Mouse (Mus musculus) C2C12 (cell line): Measurements from ENCODE around the gene Tinag. TPM values are rescaled to one million over a fixed set of nuclear protein-coding genes. Genes with fewer than 3 reads are reported as not detected.

Experiments
- H3K27me3 ChIP-seq: one replicate; pipeline ENCODE4 v1.6.1; 2011; ENCODE audit not compliant: control insufficient read depth, insufficient read depth, insufficient read length
- H3K36me3 ChIP-seq: one replicate; pipeline ENCODE4 v1.6.1; 2011; ENCODE audit not compliant: control insufficient read depth, insufficient read depth
- H3K4me3 ChIP-seq: one replicate; pipeline ENCODE4 v1.5.1; 2011; ENCODE audit warnings: mild to moderate bottlenecking, control low read depth; ENCODE audit not compliant: poor library complexity, insufficient read depth, severe bottlenecking
- H3K79me2 ChIP-seq: one replicate; pipeline ENCODE4 v1.6.1; 2011; ENCODE audit not compliant: control insufficient read depth, insufficient read depth
- H3K79me3 ChIP-seq: one replicate; pipeline ENCODE4 v1.6.1; 2011; ENCODE audit warnings: low read depth, control low read depth
- H3ac ChIP-seq: one replicate; pipeline ENCODE3; 2011; ENCODE audit warnings: low read depth; ENCODE audit not compliant: control insufficient read depth, insufficient read length
- CEBPB ChIP-seq: IDR thresholded peaks from one replicate; pipeline ENCODE4 v1.6.1; 2011; ENCODE audit warnings: low read depth, mild to moderate bottlenecking, control low read depth, moderate library complexity
- CTCF ChIP-seq: IDR thresholded peaks from one replicate; pipeline ENCODE4 v1.5.1; 2011; ENCODE audit not compliant: control insufficient read depth, insufficient read depth, insufficient read length
- FOSL1 ChIP-seq: IDR thresholded peaks from one replicate; pipeline ENCODE4 v1.8.0; 2011; ENCODE audit warnings: mild to moderate bottlenecking, low read length; ENCODE audit not compliant: poor library complexity, insufficient read depth, severe bottlenecking
- MAX ChIP-seq: IDR thresholded peaks from one replicate; pipeline ENCODE4 v1.6.1; 2011; ENCODE audit warnings: mild to moderate bottlenecking, control low read depth
- MYOD1 ChIP-seq: IDR thresholded peaks from one replicate; pipeline ENCODE4 v1.6.1; 2011; ENCODE audit warnings: low read depth; ENCODE audit not compliant: control insufficient read depth, insufficient read length
- MYOG ChIP-seq: IDR thresholded peaks from one replicate; pipeline ENCODE4 v1.6.1; 2011; ENCODE audit not compliant: control insufficient read depth, insufficient read length; ENCODE audit errors: extremely low read depth
- USF1 ChIP-seq: IDR thresholded peaks from one replicate; pipeline ENCODE4 v1.6.1; 2011; ENCODE audit warnings: low read depth, mild to moderate bottlenecking, control low read depth, moderate library complexity
- polyA plus RNA-seq: library from polyadenylated mRNA; unstranded; fragments of >200 nt; fragmentation: generic; extraction: Trizol; gene quantifications from one replicate; pipeline ENCODE4 v1.2.1, GENCODE M21; 2012; ENCODE audit warnings: missing spikeins

Gene Tinag
- polyA plus RNA-seq, 1 experiment: not detected

DNA sequence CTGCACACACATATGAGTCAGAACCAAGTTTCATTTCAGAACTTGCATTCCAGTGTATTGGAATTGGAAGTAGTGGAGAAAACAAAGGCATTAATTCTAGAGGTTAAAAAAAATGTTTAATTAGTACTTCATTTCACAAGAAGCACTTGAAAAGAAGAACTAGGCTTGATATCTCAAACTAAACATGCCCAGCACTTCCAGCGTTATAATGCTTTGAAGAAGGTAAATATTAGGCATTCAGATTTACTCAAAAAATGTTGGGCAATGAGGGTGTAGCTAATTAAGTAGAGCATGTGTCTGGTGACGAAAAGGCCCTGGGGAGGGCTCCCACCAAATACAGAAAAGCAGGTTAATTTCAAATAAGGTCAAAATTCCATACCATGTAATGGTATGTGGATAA, 4.1 kb upstream of the Tinag start:
- Histone ChIP-seq H3K4me3 (no peak overlapping the region), H3K27me3 (no peaks in the 10 kb centered on the region), H3K79me2 (no peaks in the 10 kb centered on the region), H3K36me3 (no peaks in the 10 kb centered on the region), H3ac (no peak overlapping the region), H3K79me3 (no peaks in the 10 kb centered on the region)
- no peak for TF ChIP-seq MYOG
- TF ChIP-seq MAX: no peak
- no peak for TF ChIP-seq CEBPB
- no peak for TF ChIP-seq USF1
- TF ChIP-seq MYOD1: no peak
- TF ChIP-seq FOSL1: no peak
- TF ChIP-seq CTCF: no peak

DNA sequence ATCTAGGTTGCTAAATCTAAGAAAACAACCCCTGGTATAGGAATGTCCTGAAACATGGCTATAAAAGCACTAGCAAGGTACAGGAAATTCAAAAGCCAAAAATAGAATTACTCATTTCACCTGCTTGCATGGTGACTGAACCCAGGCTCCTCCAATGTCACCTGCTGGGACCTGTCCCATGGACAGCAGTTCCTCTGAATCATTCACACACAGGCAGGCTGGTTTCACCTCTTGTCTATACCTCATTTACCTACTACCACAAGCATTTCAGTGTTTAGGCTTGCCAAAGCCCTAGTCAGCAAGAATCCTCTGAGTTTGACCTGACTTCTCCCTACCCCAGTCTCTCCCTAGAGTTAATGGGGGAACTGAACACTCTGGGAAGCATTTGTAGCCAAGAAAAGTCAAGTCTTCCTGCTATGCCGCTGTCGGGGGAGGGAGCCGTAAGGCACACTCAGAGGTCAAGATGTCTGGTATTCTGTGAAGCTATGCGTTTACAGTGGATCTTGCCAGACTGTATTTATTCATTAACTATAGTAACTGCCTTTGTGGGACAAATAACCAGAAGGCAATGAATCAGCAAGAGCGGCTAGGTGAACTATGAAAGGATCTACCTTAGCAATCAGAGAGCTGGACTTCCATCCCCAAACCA, 597 bp upstream of the Tinag start:
- Histone ChIP-seq H3K79me2 (no peaks in the 10 kb centered on the region), H3K36me3 (no peaks in the 10 kb centered on the region), H3ac (no peak overlapping the region), H3K79me3 (no peaks in the 10 kb centered on the region), H3K4me3 (no peak overlapping the region), H3K27me3 (no peaks in the 10 kb centered on the region)
- TF ChIP-seq MAX (no peak), MYOD1 (no peak), CTCF (no peak)

DNA sequence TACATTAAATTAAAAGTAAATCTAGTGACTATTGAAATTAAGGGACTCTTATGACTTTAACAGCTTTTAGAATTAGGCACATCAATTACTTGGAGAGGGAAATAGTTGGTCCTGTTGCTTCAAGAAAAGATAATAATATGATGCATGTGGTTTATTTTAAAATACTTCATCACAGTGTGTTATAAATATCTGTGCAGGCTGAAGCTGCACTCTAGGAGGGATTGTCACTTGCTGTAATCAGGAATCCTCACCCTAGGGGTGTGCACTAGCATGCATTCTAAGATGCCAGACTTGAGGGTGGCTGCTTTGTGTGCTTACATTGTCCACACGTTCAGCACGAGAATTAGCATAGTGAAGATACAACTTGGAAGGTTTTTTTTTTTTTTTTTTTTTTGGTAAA, 10.2 kb downstream of the Tinag start:
- Histone ChIP-seq H3K79me3 (no peaks in the 10 kb centered on the region), H3K36me3 (no peaks in the 10 kb centered on the region), H3K4me3 (no peak overlapping the region), H3ac (no peak overlapping the region), H3K27me3 (no peaks in the 10 kb centered on the region), H3K79me2 (no peaks in the 10 kb centered on the region)
- TF ChIP-seq USF1: no peak
- no peak for TF ChIP-seq FOSL1
- no peak for TF ChIP-seq MAX
- TF ChIP-seq MYOD1: no peak
- TF ChIP-seq MYOG: no peak
- no peak for TF ChIP-seq CEBPB
- no peak for TF ChIP-seq CTCF

DNA sequence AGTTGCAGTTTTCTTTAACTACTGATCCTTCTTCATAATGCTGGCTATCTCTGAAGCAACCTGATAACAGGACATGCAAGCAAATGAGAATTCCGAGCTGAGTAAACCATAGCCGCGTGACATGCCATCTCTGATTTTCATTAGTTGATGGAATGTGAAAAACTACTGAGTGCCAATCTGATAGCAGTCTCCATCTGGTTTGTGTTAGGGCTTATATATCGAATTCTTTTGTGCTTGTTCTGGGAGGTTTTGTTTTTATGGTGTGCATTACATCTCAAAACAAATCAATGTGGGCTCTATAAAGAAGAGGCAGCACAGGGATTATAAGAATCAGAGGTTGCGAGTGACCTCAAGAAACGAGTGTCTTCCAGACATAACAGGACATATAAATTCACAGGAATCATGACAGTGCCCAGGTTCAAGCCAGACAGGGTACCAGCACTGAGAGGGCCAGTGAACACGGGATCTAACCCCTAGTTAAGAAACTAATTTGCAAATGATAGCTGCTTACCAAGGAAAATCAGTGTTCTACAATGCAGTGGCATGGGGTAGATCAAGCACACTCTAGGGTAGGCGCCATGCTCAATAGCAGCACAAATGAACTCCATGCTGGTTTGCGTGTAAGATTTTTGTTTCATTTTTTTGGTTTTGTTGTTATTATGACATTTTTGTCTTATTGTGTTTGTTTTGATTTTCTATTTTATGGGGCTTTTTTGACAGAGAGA, 13.0 kb downstream of the Tinag start:
- no peak overlapping the region for H3K4me3 ChIP-seq
- H3K27me3 ChIP-seq: no peaks in the 10 kb centered on the region
- H3K79me3 ChIP-seq: no peaks in the 10 kb centered on the region
- no peak overlapping the region for H3ac ChIP-seq
- TF ChIP-seq MYOD1 (no peak), USF1 (no peak), FOSL1 (no peak)
- no peaks in the 10 kb centered on the region for H3K79me2 ChIP-seq
- no peaks in the 10 kb centered on the region for H3K36me3 ChIP-seq

- Histone ChIP-seq H3K27me3 (no peaks in the 10 kb centered on the region), H3K4me3 (no peak overlapping the region), H3K79me3 (no peaks in the 10 kb centered on the region), H3ac (no peak overlapping the region), H3K79me2 (no peaks in the 10 kb centered on the region), H3K36me3 (no peaks in the 10 kb centered on the region)
- TF ChIP-seq CEBPB (no peak), MYOD1 (no peak), MYOG (no peak), MAX (no peak), USF1 (no peak), CTCF (no peak), FOSL1 (no peak)
Measured at GRCm38 (mm10) chr9:77025271-77025670, 20.3 kb downstream of the Tinag start.

GRCm38 (mm10) chr9:77018935-77019334, 26.7 kb downstream of the Tinag start:
- no peaks in the 10 kb centered on the region for H3K36me3 ChIP-seq
- no peak for TF ChIP-seq CEBPB
- TF ChIP-seq MYOG: no peak
- no peak for TF ChIP-seq MYOD1
- no peak for TF ChIP-seq CTCF
- no peak for TF ChIP-seq FOSL1
- TF ChIP-seq MAX: no peak
- no peak for TF ChIP-seq USF1
- H3K79me2 ChIP-seq: no peaks in the 10 kb centered on the region
- no peaks in the 10 kb centered on the region for H3K27me3 ChIP-seq
- H3K79me3 ChIP-seq: no peaks in the 10 kb centered on the region
- no peak overlapping the region for H3K4me3 ChIP-seq
- no peak overlapping the region for H3ac ChIP-seq
